Mouse (Mus musculus): ENCODE data around the gene Hist1h4b. TPM values are rescaled to one million over a fixed set of nuclear protein-coding genes. Genes with fewer than 3 reads are reported as not detected.
A peak's percentile ranks its signal among the peaks of the same experiment; 100 is the strongest.
"Not testable (repeated sequence)": the region's sequence is repeated elsewhere in the genome, so short reads cannot be mapped to it uniquely, and the experiment has no call there.

Hist1h4b gene
- total and polyA plus RNA-seq, 2 experiments from 2014 or later = 1.8 to 254 TPM

DNA sequence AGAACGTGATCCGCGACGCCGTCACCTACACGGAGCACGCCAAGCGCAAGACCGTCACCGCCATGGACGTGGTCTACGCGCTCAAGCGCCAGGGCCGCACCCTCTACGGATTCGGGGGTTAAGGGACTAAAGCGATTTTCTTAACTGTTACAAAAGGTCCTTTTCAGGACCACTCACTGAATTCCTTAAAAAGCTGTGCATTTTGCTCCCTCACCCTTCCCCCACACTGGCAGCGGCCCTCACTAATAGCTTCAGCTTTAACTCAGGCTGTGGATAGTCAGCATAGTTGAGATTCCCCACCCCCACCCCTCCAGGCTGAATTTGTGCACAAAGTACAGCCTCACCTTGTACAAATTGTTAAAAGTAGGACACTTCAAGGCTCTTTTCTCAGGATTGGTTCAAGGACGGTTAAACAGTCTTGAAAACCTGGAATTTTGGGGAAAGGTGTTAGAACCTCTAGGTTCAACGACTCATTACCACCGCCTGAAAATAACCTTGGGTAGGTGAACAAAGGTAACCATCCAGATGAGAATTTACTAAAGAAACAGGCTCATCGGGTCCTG is 479 bp downstream of the Hist1h4b start:
- peak overlapping the region; percentile 36 for H3K4me3 ChIP-seq (ENCODE audit: low read depth, low read length)
- WGBS = 2% methylated on average over 18 of the region's 23 CpGs
- H3K27ac ChIP-seq (ENCODE audit: low read depth, low read length) = peak overlapping the region; percentile 79
- TF ChIP-seq CTCF (IDR thresholded peaks at IDR 0.05; ENCODE audit: low read depth) = no peak
- H3K9ac ChIP-seq = peak overlapping the region; percentile 48
- H3K4me2 ChIP-seq (ENCODE audit: low read depth) = peak overlapping the region; percentile 62
- H3K4me1 ChIP-seq (ENCODE audit: insufficient read depth) = peaks cover 6% of the 10 kb centered on the region; the same call in 1 of the 2 replicates
- ATAC-seq (peak; percentile 18), DNase-seq (peak; percentile 38)
- H3K36me3 ChIP-seq (ENCODE audit: insufficient read depth) = no peaks in the 10 kb centered on the region
- H3K9me3 ChIP-seq (ENCODE audit: low read length) = no peaks in the 10 kb centered on the region
- H3K27me3 ChIP-seq (ENCODE audit: insufficient read depth, low read length) = no peaks in the 10 kb centered on the region

GRCm38 (mm10) chr13:23757921-23758320 is 1.1 kb downstream of the Hist1h4b start:
- 42% methylated on average over 3 of the region's 3 CpGs for WGBS
- no peak overlapping the region for H3K4me3 ChIP-seq (ENCODE audit: low read depth, low read length)

GRCm38 (mm10) chr13:23759251-23759771 is 2.5 kb downstream of the Hist1h4b start:
- Histone ChIP-seq H3K4me2 (ENCODE audit: low read depth) (no peak overlapping the region), H3K27ac (ENCODE audit: low read depth, low read length) (no peak overlapping the region), H3K36me3 (ENCODE audit: insufficient read depth) (no peaks in the 10 kb centered on the region), H3K9ac (no peak overlapping the region), H3K9me3 (ENCODE audit: low read length) (no peaks in the 10 kb centered on the region), H3K4me3 (ENCODE audit: low read depth, low read length) (no peak overlapping the region), H3K4me1 (ENCODE audit: insufficient read depth) (peaks cover 15% of the 10 kb centered on the region), H3K27me3 (ENCODE audit: insufficient read depth, low read length) (no peaks in the 10 kb centered on the region)
- no peak for TF ChIP-seq CTCF (IDR thresholded peaks at IDR 0.05; ENCODE audit: low read depth)
- WGBS = 70% methylated on average over 3 of the region's 3 CpGs
- ATAC-seq = no peak
- DNase-seq = no peak

More at GRCm38 (mm10) chr13:23757921-23758320, 1.1 kb downstream of the Hist1h4b start:
- no peak for ATAC-seq
- no peak for TF ChIP-seq CTCF (IDR thresholded peaks at IDR 0.05; ENCODE audit: low read depth)
- H3K4me2 ChIP-seq (ENCODE audit: low read depth) = no peak overlapping the region
- no peak overlapping the region for H3K9ac ChIP-seq
- H3K36me3 ChIP-seq (ENCODE audit: insufficient read depth) = no peaks in the 10 kb centered on the region
- DNase-seq = no peak
- H3K27ac ChIP-seq (ENCODE audit: low read depth, low read length) = no peak overlapping the region
- H3K9me3 ChIP-seq (ENCODE audit: low read length) = no peaks in the 10 kb centered on the region
- peaks cover 7% of the 10 kb centered on the region; the same call in 1 of the 2 replicates for H3K4me1 ChIP-seq (ENCODE audit: insufficient read depth)
- no peaks in the 10 kb centered on the region for H3K27me3 ChIP-seq (ENCODE audit: insufficient read depth, low read length)

- peaks cover 17% of the 10 kb centered on the region for H3K4me1 ChIP-seq (ENCODE audit: insufficient read depth)
- 0 out of 2 replicates have a peak overlapping the region, but pooled peaks have one; percentile 57 for H3K9ac ChIP-seq
- no peaks in the 10 kb centered on the region for H3K36me3 ChIP-seq (ENCODE audit: insufficient read depth)
- H3K4me2 ChIP-seq (ENCODE audit: low read depth) = no peak overlapping the region; the same call in 1 of the 2 replicates
- no peaks in the 10 kb centered on the region for H3K27me3 ChIP-seq (ENCODE audit: insufficient read depth, low read length)
- TF ChIP-seq CTCF (IDR thresholded peaks at IDR 0.05; ENCODE audit: low read depth) = no peak
- H3K4me3 ChIP-seq (ENCODE audit: low read depth, low read length) = no peak overlapping the region
- DNase-seq (no peak), ATAC-seq (no peak)
- WGBS = 80% methylated on average over 1 of the region's 1 CpGs
- H3K27ac ChIP-seq (ENCODE audit: low read depth, low read length) = peak overlapping the region; percentile 83; the same call in 1 of the 2 replicates
- no peaks in the 10 kb centered on the region for H3K9me3 ChIP-seq (ENCODE audit: low read length)
These were observed 3.1 kb downstream of the Hist1h4b start for GRCm38 (mm10) chr13:23759916-23760239.

DNA sequence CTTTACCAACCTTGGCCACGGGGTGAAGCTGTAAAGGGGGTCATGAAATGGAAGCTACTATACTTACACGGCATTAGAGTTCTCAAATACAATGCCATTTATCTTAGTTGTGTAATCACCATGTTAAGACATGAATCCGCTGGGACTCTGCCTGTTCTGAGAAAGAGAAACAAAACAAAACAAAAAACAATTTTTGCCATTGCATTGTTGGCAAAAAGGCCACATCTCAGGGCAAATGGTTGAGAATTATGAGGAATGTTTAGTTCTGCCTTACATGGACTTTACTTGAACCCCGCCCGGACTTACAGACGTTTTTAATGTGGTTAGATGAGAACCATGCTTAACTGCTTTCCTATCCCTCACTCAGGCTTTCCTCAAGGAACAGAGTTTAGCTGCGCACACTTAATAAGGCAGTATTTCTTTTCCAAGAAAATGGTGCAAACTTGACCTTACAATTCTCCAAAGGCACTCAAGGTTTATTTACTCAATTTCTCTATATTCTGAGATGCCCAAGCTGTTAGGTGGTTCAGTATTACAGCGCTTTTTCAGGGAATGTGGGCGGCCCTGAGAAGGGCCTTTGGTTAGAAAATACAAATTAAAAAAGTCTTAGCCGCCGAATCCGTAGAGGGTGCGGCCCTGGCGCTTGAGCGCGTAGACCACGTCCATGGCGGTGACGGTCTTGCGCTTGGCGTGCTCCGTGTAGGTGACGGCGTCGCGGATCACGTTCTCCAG is 3.6 kb downstream of the Hist1h4b start:
- 2% methylated on average over 19 of the region's 27 CpGs for WGBS
- peak; percentile 56 for DNase-seq
- Histone ChIP-seq H3K4me1 (ENCODE audit: insufficient read depth) (peaks cover 17% of the 10 kb centered on the region), H3K9me3 (ENCODE audit: low read length) (no peaks in the 10 kb centered on the region), H3K27ac (ENCODE audit: low read depth, low read length) (peak overlapping the region; percentile 83), H3K4me3 (ENCODE audit: low read depth, low read length) (peak overlapping the region; percentile 52), H3K9ac (peak overlapping the region; percentile 57), H3K4me2 (ENCODE audit: low read depth) (peak overlapping the region; percentile 77), H3K27me3 (ENCODE audit: insufficient read depth, low read length) (no peaks in the 10 kb centered on the region), H3K36me3 (ENCODE audit: insufficient read depth) (no peaks in the 10 kb centered on the region)
- peak; percentile 28 for ATAC-seq
- TF ChIP-seq CTCF (IDR thresholded peaks at IDR 0.05; ENCODE audit: low read depth) = peak; percentile 47

GRCm38 (mm10) chr13:23760972-23761864 is 4.4 kb downstream of the Hist1h4b start, which contains the start of gene Hist1h4a:
Gene Hist1h4a (minus strand): TSS chr13:23761230.
- Histone ChIP-seq H3K4me2 (ENCODE audit: low read depth) (peak within 1 kb of the TSS; percentile 77), H3K9me3 (ENCODE audit: low read length) (no peaks in the 10 kb centered on the region), H3K9ac (peak within 1 kb of the TSS; percentile 57), H3K4me1 (ENCODE audit: insufficient read depth) (peaks cover 17% of the 10 kb centered on the region), H3K36me3 (ENCODE audit: insufficient read depth) (no peaks in the 10 kb centered on the region), H3K4me3 (ENCODE audit: low read depth, low read length) (peak within 1 kb of the TSS; percentile 52), H3K27ac (ENCODE audit: low read depth, low read length) (peak within 1 kb of the TSS; percentile 83), H3K27me3 (ENCODE audit: insufficient read depth, low read length) (no peaks in the 10 kb centered on the region)
- ATAC-seq (peak; percentile 74), DNase-seq (peak; percentile 100)
- WGBS = under 1% methylated on average over 61 of the region's 72 CpGs
- no peak for TF ChIP-seq CTCF (IDR thresholded peaks at IDR 0.05; ENCODE audit: low read depth)

- H3K4me1 ChIP-seq (ENCODE audit: insufficient read depth) = peaks cover 17% of the 10 kb centered on the region
- H3K27ac ChIP-seq (ENCODE audit: low read depth, low read length) = peak within 1 kb of the TSS; percentile 91
- peak within 1 kb of the TSS; percentile 77 for H3K4me2 ChIP-seq (ENCODE audit: low read depth)
- ATAC-seq (peak; percentile 69), DNase-seq (peak; percentile 89)
- 2% methylated on average over 24 of the region's 52 CpGs for WGBS
- not testable (repeated sequence) for H3K9me3 ChIP-seq (ENCODE audit: low read length); H3K27me3 ChIP-seq (ENCODE audit: insufficient read depth, low read length); H3K36me3 ChIP-seq (ENCODE audit: insufficient read depth)
- H3K9ac ChIP-seq = peak within 1 kb of the TSS; percentile 66
- H3K4me3 ChIP-seq (ENCODE audit: low read depth, low read length) = peak within 1 kb of the TSS; percentile 52
These were observed 5.3 kb downstream of the Hist1h4b start, which contains the start of gene Hist1h3a for GRCm38 (mm10) chr13:23761871-23762821. Gene Hist1h3a (minus strand): TSS chr13:23762386.

Measured in forebrain, postnatal 0 days (tissue).